Mouse (Mus musculus) lung, postnatal 14 days (tissue): ENCODE results near the gene Git2.

Experiments used
- DNase-seq: peaks from one replicate; pipeline ENCODE4 v3.0.0; 2021

Gene Git2

DNA sequence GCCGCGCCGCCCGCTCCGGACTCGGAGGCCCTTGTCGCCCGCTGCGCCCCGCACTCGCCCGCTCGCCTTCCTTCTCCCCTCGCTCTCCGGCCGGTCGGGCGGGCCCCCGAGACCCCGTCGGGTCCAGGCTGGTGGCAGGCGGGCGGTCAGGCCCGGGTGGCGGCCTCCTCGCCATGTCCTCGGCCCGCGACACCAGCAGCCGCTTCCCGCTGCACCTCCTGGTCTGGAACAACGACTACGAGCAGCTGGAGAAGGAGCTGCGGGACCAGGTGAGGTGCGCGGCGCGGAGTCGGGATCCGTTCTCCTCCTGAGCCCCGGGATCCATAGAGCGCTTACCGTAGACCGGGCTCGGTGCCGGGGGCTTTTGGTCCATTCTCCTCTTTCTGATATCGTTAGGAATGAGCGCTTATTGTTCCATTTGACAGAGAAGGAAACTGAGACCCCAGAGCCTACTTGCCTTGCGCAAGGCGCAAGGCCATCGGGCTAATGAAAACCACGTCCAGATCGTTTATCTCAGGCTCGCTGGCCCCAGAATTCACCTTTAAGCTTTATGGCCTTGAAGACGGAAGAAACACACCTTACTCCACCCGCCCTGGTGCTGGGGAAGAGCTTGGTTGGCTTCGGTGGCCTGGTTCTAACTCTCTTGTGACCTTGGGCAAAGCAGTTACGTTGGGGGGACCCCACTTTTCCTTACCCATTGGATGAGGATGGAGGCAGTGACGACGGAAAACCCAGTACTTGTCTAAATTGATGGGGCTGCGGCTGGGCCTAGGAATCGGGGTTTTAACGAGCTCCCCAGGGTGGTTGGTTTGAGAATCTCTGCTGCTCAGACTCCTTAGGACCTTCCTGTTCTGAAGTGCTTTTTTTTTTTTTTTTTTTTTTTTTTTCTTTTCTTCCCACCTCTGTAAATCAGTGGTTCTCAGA, at the start of gene Git2:
Git2 (minus strand) TSS at position 462 of the 924 bp plus-strand sequence.
- no peak for DNase-seq

- DNase-seq, result peak; percentile 58
Observed at GRCm38 (mm10) chr5:114824197-114824596, 48.9 kb upstream of the Git2 start.

DNA sequence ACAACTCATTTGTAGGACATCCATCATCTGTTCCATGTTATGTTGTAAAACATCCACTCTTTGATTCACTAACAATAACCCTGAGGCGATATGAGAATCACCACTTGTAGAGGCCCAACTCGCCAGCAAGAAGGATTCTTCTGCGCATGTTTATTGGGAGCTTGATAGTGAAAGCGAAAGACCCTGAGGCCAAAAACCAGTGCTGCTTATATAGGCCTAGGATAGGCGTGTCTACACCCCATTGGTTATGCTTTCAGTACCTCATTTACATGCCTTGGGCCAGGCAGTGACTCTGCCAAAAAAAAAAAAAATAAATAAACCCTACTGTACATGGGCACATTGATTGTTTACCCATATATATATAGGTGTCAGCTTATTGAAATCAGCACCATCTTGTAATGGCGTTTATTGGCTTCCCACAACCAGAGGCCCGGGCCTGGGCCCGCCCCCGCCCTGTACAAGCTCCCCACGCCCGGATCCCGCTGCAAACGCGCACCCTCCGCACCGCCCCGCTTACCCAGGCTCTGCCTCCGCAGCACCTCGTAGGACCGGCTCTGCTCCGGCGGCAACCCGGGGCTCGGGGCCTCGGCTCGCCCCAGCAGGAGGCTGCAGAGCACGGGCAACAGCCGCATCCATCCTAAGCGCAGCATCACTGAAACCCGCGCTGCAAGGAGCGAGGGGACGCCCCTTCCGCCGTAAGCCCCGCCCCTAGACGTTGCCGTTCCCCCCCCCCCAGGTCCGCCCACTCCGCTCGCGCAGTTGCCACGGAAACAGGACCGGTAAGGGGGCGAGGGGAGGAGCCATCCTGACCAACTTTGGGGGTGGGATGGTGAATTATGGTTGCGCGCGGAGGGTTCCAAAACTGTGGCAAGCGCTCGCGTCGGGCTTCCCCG, 47.7 kb upstream of the Git2 start, which contains the start of gene 1500011B03Rik:
1500011B03Rik (minus strand) TSS at position 673 of the 893 bp plus-strand sequence.
- DNase-seq, result peak; percentile 68

- no peak for DNase-seq
Observed at GRCm38 (mm10) chr5:114818124-114818523, 42.8 kb upstream of the Git2 start.

DNA sequence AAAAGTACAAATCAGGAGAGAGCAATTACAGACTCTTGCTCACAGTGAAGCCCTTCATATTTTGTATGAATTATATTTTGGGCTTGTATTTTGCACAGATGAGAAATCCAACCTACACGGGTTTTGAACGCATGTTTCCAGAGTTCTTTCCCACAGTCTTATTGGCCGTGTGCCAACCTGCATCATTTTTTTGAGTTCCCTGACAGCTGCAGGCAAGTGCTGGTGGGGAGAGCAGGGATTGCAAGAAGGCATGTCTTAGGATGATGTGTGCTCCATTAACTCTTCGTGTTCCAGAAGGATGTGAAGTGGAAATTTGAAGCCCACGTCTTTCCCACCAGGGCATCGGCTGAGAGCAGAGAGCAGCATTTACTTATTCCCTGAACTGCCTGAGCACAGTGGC, 41.3 kb upstream of the Git2 start:
- no peak for DNase-seq

GRCm38 (mm10) chr5:114813525-114814181, 38.3 kb upstream of the Git2 start:
- DNase-seq, result peak; percentile 84

DNA sequence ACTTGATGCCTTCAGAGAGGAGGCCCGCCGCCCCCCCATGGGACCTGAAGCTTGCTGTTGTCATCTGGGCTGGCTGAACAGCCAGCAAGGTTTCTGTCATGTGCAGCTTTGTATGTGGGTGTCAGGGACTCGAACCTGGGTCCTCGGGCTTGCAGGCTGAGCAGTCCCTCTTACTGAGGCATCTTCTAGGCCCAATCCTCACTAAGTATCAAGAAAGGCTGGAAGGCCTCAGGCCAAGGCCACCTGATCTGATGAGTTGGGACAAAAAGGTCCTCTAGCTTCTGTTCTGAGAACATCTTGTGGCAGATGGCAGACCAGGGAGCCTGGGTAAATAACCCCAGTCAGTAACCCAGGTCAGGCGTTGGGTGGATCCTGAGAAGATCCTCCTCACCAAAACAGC, 34.5 kb upstream of the Git2 start:
- DNase-seq, result no peak

GRCm38 (mm10) chr5:114809181-114809756, 34.0 kb upstream of the Git2 start:
- DNase-seq, result no peak

DNA sequence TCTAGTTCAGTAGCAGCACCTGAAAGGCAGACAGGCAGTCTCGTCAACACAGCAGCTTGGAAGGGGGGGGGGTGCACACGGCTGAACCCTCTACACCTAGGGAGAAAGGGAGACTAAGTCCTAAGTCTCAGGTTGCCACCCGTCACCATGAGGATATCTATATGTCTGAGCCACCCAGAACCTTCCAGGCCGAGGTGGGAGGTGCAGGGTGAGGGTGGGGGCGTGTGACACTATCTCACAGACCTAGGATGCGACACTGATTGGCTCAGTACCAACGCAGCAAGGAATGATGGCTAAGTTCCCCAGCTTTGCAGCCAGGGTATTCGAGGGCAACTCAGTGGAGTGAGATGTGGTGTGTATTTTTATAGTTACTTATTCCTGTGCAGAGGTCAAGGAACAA, 33.1 kb upstream of the Git2 start:
- no peak for DNase-seq

DNA sequence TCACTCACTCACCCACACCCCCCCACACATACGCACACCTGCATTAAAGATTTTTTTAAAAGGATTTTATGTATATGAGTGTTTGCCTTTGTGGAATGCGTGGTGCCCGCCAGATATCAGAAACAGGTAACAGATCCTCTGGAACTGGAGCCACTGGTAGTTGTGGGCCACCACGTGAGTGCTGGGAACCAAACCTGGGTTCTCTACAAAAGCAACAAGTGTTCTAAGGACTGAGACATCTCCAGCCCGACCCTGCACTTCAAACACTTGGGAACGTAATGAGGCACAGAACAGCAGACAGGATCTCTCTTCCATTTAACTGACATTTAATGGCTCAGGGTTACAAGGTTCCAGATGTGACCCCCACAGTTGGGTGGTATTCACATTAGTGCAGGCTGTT, 32.6 kb upstream of the Git2 start:
- no peak for DNase-seq

GRCm38 (mm10) chr5:114807468-114807867, 32.2 kb upstream of the Git2 start:
- DNase-seq, result no peak

DNA sequence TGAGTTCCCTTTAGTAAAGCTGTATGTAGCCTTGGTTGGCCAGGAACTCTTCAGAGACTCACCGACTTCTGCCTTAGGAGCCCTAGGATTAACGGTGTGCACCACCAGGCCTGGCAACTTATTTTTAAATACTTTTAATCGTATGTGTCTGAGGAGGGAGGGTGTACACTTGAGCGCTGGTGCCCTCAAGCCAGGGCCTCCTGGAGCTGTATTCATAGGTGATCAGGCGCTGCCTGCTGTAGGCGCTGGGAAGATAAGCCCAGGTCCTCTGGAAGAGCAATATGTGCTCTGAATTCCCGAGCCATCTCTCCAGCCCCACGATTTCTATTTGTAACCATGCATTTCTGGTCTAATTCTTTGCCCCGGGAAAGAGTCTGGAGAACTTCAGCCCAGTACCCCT, 31.7 kb upstream of the Git2 start:
- DNase-seq, result no peak

DNA sequence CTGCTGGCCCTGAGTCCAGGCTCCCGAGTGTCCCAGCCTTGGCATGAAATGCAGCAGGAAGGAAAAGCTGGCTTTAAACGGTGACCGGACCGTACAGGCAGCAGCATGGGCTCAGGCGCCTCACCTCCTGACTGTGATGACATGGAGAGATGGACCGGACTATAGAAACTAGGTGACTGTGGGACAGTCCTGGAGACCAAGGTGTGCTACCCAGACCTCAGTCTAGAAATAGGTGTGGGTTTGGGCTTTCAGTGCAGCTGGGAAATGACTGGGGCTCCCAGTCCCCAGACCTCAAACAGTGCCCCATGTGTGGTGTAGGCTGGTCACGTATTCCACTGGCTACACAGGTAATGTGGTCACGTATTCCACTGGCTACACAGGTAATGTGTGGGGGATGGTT, 31.3 kb upstream of the Git2 start:
- no peak for DNase-seq

GRCm38 (mm10) chr5:114805436-114806350, 30.4 kb upstream of the Git2 start:
- no peak for DNase-seq

DNA sequence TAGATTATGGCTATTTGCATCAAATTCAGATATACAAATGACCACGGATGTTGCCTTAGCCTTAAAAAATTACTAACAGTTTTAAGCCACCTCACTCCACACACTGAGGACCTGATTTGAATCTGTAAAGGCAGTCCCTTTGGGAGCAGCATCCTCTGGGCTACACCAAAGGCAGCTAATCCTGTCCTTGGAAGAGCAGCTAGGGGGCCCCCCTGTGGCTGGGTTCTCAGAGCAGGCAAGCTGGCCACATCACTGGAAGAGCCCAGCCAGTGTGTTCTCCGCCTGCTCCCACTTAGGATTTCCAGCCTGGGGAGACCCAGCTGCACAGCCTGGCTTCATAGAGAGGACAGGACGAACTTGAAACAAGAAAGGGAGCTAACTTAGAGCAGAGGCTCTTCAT, 29.6 kb upstream of the Git2 start:
- DNase-seq, result peak; percentile 66

DNA sequence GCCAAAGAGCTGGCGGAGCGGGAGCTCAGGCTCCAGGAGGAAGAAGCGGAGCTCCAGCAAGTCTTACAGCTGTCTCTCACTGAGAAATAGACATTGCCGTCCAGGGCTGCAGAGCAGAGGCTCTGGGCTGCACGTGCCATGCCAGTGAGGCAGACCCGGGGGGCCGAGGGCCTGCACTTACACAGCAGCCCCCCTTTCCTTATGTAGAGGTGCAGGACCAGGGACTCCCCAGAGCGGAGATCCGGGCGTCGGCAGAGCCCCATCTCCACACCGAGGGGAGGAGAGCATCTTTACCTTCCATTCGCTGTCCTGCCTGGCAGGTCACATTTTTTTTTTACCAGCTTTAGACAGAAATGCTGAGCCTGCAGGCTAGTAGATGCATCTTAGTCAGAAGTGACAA, 29.0 kb upstream of the Git2 start:
- no peak for DNase-seq

- DNase-seq, result no peak
Observed at GRCm38 (mm10) chr5:114803231-114803630, 27.9 kb upstream of the Git2 start.

DNA sequence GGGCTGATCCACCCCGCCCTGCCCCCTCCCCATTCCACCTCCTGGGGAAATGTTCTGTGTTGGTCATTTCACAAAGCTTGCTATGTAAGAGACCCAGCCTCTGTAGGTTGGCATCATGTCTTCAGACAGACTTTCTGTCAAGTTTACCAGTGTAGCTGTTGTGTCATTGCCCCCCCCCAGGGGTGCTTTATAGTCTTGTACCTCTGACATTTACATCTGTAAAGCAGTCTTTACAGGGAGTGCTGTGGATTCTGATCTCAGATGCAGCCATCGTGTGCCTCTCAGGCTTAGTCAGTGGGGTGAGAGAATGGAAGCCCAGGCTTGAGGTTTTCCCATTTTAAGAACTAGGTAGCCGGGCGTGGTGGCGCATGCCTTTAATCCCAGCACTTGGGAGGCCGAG, 26.5 kb upstream of the Git2 start:
- DNase-seq, result no peak

DNA sequence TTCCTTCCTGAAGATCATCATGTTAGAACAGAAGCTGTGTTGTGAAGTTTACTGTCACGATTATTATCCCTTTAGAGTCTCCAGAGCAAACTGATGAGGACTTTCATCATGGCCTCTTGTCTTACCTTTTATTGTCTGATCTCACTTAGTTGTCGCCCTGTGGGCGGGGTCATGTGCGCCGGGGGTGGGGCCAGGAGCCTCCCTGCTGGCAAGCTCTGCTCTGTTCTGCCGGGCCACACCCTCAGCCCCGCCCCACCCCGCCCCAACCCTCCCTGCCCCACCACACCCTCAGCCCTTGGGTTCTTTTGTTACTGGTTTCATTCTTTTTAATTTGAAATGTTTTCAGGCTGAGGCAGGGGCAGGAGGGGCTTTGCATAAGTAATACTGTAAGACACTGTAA, 25.7 kb upstream of the Git2 start:
- DNase-seq, result no peak

DNA sequence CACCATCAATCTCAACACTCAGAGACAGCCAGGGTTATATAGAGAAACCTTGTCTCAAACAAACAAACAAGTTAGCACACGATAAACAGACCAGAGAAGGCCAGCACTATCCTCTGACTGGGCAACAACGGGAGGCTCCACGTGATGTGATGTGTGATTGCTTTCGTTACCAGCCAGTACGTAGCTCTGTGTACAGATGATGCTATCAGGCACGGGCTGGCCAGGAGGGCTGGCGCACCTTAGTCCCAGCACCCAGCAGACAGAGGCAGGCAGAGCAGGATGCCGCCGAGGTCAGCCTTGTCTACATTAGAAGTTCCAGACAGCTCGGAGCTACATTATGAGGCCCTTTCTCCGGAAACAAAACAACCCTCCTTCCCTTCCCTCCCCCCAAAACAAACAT, 24.5 kb upstream of the Git2 start:
- no peak for DNase-seq

DNA sequence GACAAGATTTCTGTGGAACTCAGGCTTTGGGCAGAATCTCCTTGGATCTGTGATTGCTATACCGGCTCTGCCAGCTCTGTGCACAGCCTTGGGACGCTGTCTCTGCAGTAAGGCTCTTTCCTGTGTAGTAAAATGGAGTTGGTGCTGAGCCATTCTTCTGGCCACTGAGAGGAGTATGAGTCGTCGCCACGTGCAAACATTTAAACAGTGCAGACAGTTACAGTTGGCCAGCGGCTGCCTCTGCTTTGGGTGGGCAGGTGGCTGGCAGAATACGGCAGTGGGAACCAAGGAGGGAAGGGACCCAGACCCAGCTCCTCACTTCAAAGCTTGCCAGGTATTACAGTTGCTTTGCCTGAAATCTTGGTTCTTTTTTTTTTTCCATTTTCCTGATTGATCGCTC, 21.9 kb upstream of the Git2 start:
- DNase-seq, result no peak
